Mouse (Mus musculus) C3H10T1/2 (cell line): ENCODE data around the gene Cpa3. TPM values are rescaled to one million over a fixed set of nuclear protein-coding genes. Genes with fewer than 3 reads are reported as not detected.

Experiments
- polyA plus RNA-seq, 2 experiments: library from polyadenylated mRNA; unstranded; fragments of >200 nt; fragmentation: generic; extraction: Trizol; gene quantifications; one replicate each; pipeline ENCODE4 v1.2.1; 2012; ENCODE audit warnings: missing spikeins in 2 of 2

Cpa3 gene
- not detected for polyA plus RNA-seq

DNA sequence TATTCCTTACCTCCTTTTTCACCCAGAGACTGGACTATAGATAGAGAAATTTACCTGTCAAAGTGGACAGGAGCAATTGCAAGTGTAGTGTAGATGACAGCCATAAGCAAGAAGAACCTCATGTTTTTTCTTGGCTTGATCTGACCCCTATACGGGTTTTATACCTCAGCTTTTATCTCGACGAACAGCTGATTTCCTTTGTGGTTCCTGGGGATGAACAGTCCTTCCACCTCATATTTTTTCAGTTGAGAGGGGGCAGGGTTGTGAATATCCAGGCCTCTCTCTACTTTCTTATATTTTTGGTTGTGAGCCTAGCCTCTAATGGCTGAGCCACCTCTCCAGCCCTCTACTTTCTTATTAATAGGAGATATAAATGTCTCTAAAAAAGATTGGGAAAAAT, at the start of gene Cpa3:
Gene Cpa3, minus strand, starts transcription at position 132 of the 400 bp plus-strand sequence.

DNA sequence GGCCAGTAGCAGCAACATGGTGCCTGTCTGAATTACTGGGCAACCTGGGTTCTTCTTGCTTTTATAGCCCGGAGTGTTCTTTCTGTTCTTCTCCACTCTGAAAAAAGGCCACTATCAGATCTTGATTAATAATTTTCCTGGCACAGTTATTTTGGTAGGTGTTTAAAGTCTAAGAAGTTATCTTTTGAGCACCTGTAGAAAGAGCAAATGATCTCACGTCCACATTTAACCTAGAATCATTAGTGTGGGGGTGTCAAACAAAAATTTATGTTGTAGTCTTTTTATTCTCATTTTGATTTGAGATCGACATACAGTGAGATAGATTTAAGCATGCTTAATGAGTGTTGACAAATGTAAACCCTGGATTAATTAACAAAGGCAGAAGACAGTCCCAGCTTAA, 33.7 kb upstream of the Cpa3 start, which contains the start of gene Cpb1:
Gene Cpb1, minus strand, starts transcription at position 101 of the 400 bp plus-strand sequence.

Other genes starting within 250 kb of the Cpa3 start
- 1 to 10 TPM in 1 of 2 experiments, under 1 TPM in 1; 0.36 to 3.7 TPM for gene Hps3, start 206.9 kb downstream of the Cpa3 start, polyA plus RNA-seq
- 1 to 10 TPM in 1 of 2 experiments, under 1 TPM in 1; 0.23 to 2.3 TPM for gene Hltf, start 184.4 kb downstream of the Cpa3 start, polyA plus RNA-seq
- gene Gyg, start 86.9 kb downstream of the Cpa3 start, polyA plus RNA-seq = 10 to 100 TPM; 25.6 to 53.7 TPM
- under 1 TPM in 1 of 2 experiments, not detected in 1; 0.04 TPM for gene Cpb1, start 33.6 kb upstream of the Cpa3 start, polyA plus RNA-seq
- not detected for gene Agtr1b, start 125.0 kb upstream of the Cpa3 start, polyA plus RNA-seq